Mouse (Mus musculus) liver, embryonic 11.5 days (tissue): ENCODE results near the gene Zfp113. TPM values are rescaled to one million over a fixed set of nuclear protein-coding genes. Genes with fewer than 3 reads are reported as not detected.

Experiments
- ATAC-seq: fragments of 200-750 bp; cut with Nextera tagmentation; replicated peaks from 2 replicates; pipeline ENCODE4 v1.8.0; 2017; ENCODE audit warnings: moderate number of reproducible peaks, mild to moderate bottlenecking, moderate TSS enrichment, moderate library complexity; ENCODE audit not compliant: low FRiP score
- DNase-seq: peaks from one replicate; pipeline ENCODE4 v3.0.0-alpha.2; 2017; ENCODE audit warnings: low spot score
- H3K27ac ChIP-seq: fragments of 300-500 bp; sonication (generic); 2 replicates; pipeline ENCODE4 v1.5.1; 2014; ENCODE audit warnings: mild to moderate bottlenecking, low read depth, low read length, control low read depth
- H3K27me3 ChIP-seq: fragments of 300-500 bp; sonication (generic); replicated peaks from 2 replicates; pipeline ENCODE4 v1.6.1; 2014; ENCODE audit warnings: low read length, mixed read lengths; ENCODE audit not compliant: control insufficient read depth, insufficient read depth
- H3K36me3 ChIP-seq: fragments of 300-500 bp; sonication (generic); 2 replicates; pipeline ENCODE4 v1.6.1; 2014; ENCODE audit warnings: mild to moderate bottlenecking, low read length, moderate library complexity, mixed read lengths; ENCODE audit not compliant: control insufficient read depth, insufficient read depth
- H3K4me1 ChIP-seq: fragments of 300-500 bp; sonication (generic); replicated peaks from 2 replicates; pipeline ENCODE4 v1.6.1; 2014; ENCODE audit warnings: low read length, mixed read lengths; ENCODE audit not compliant: control insufficient read depth, insufficient read depth
- H3K4me2 ChIP-seq: fragments of 300-500 bp; sonication (generic); 2 replicates; pipeline ENCODE4 v1.6.1; 2014; ENCODE audit warnings: mild to moderate bottlenecking, control low read depth, moderate library complexity
- H3K4me3 ChIP-seq: fragments of 300-500 bp; sonication (generic); 2 replicates; pipeline ENCODE4 v1.5.1; 2014; ENCODE audit warnings: low read depth, low read length, control low read depth
- H3K9ac ChIP-seq: fragments of 300-500 bp; sonication (generic); 2 replicates; pipeline ENCODE4 v1.6.1; 2014; ENCODE audit warnings: low read depth, low read length, control low read depth
- H3K9me3 ChIP-seq: fragments of 300-500 bp; sonication (generic); 2 replicates; pipeline ENCODE4 v1.6.1; 2016; ENCODE audit warnings: low read length, inconsistent platforms, mixed read lengths; ENCODE audit not compliant: control insufficient read depth
- WGBS: fragments of 180-500 bp; shearing (Covaris S2); extraction: QIAGEN DNeasy Blood & Tissue Kit; methylation state at CpG from one replicate; pipeline ENCODE4 v1.1.7; 2014; 5-methylcytosine and 5-hydroxymethylcytosine counted together
- polyA plus RNA-seq: library from polyadenylated mRNA; unstranded; fragments of >200 nt; fragmentation: Nextera tagmentation; extraction: Ambion mirVana; gene quantifications from 2 replicates; pipeline ENCODE4 v1.2.1, GENCODE M21; 2014

Zfp113 gene
- polyA plus RNA-seq, result 8.0 and 9.0 TPM in 2 replicates

DNA sequence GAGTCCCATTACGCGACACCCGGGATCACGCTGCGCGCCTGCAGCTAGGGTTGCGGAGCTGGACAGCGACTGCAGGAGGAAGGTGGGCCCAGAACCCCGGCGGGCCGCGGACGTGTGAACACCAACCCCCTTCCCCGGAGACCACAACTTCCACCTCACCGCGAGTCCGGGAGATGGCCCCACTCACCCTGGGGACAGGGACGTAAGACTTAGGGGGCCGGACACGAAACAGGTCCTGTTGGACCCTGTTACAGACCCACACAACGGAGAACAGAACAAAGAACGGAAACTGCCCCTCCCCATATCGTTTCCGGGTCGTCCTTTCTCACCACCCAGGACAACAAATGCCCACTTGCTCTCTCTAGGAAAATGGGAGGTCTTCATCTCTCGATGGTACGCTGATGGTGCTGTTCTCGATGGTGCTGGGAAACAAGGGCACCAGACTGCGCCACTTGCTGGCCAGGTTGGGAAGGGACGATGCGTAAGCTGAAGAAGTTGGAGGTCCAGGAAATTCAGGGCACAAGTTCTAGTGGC lies at the start of gene Zfp113:
TSS of gene Zfp113 (minus strand) at position 302 of the 534 bp plus-strand sequence.
- H3K27me3 ChIP-seq, result no peaks in the 10 kb centered on the region
- H3K9ac ChIP-seq, result peak within 1 kb of the TSS; percentile 91
- peak within 1 kb of the TSS; percentile 65 for H3K27ac ChIP-seq
- peak within 1 kb of the TSS; percentile 85 for H3K4me3 ChIP-seq
- peaks cover 9% of the 10 kb centered on the region; the same call in 1 of the 2 replicates for H3K36me3 ChIP-seq
- DNase-seq (peak; percentile 87), ATAC-seq (peak; percentile 97)
- H3K4me2 ChIP-seq, result peak within 1 kb of the TSS; percentile 90
- WGBS, result under 1% methylated on average over 31 of the region's 31 CpGs
- H3K4me1 ChIP-seq, result 0 out of 2 replicates have a peak, but pooled peaks cover 3% of the 10 kb centered on the region
- H3K9me3 ChIP-seq, result no peaks in the 10 kb centered on the region

DNA sequence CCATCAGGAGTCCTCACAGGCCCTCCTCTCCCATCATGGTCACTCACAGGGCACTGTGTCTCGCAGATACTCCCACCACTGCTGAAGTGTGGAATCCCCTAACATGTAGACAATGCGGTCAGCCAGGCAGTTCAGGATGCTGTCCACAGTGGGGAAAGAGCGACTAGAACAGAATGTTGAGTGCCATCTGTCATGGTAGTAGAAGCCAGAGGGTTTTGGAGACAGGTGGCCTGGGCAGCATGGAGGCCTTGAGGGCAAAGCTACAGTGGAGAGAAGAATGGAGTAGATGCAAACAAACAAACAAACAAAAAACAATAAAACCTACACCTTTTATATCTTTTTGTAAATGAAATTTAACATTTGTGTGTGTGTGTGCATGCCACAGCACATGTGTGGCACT lies 46.5 kb upstream of the Zfp113 start:
- WGBS, result 82% methylated on average over 3 of the region's 3 CpGs
- H3K4me3 ChIP-seq, result no peak overlapping the region
- H3K9ac ChIP-seq, result no peak overlapping the region
- ATAC-seq, result no peak
- no peaks in the 10 kb centered on the region; the same call in 1 of the 2 replicates for H3K9me3 ChIP-seq
- H3K27me3 ChIP-seq, result no peaks in the 10 kb centered on the region
- no peak overlapping the region for H3K4me2 ChIP-seq
- no peak for DNase-seq
- no peak overlapping the region for H3K27ac ChIP-seq
- no peaks in the 10 kb centered on the region for H3K4me1 ChIP-seq
- H3K36me3 ChIP-seq, result no peaks in the 10 kb centered on the region

GRCm38 (mm10) chr5:138199576-138199975 lies 44.0 kb upstream of the Zfp113 start:
- H3K27me3 ChIP-seq, result no peaks in the 10 kb centered on the region
- H3K9me3 ChIP-seq, result no peaks in the 10 kb centered on the region
- ATAC-seq, result no peak
- H3K4me1 ChIP-seq, result no peaks in the 10 kb centered on the region; the same call in 1 of the 2 replicates
- H3K4me3 ChIP-seq, result no peak overlapping the region
- no peak overlapping the region for H3K4me2 ChIP-seq
- 10% methylated on average over 1 of the region's 1 CpGs for WGBS
- no peak overlapping the region for H3K27ac ChIP-seq
- DNase-seq, result no peak
- no peak overlapping the region for H3K9ac ChIP-seq
- H3K36me3 ChIP-seq, result no peaks in the 10 kb centered on the region

GRCm38 (mm10) chr5:138195463-138195862 lies 39.9 kb upstream of the Zfp113 start:
- H3K9me3 ChIP-seq, result no peaks in the 10 kb centered on the region

GRCm38 (mm10) chr5:138194755-138195345 lies 39.3 kb upstream of the Zfp113 start:
- 3% methylated on average over 29 of the region's 29 CpGs for WGBS
- peak overlapping the region; percentile 35 for H3K27ac ChIP-seq
- peak overlapping the region; percentile 99 for H3K4me2 ChIP-seq
- DNase-seq (peak; percentile 63), ATAC-seq (peak; percentile 50)
- 0 out of 2 replicates have a peak, but pooled peaks cover 4% of the 10 kb centered on the region for H3K36me3 ChIP-seq
- H3K9ac ChIP-seq, result peak overlapping the region; percentile 91
- no peaks in the 10 kb centered on the region for H3K9me3 ChIP-seq
- H3K4me3 ChIP-seq, result peak overlapping the region; percentile 77
- no peaks in the 10 kb centered on the region for H3K27me3 ChIP-seq
- H3K4me1 ChIP-seq, result no peaks in the 10 kb centered on the region; the same call in 1 of the 2 replicates

More at GRCm38 (mm10) chr5:138195463-138195862, 39.9 kb upstream of the Zfp113 start:
- no peaks in the 10 kb centered on the region for H3K27me3 ChIP-seq
- H3K36me3 ChIP-seq, result no peaks in the 10 kb centered on the region
- H3K9ac ChIP-seq, result no peak overlapping the region
- 73% methylated on average over 7 of the region's 7 CpGs for WGBS
- no peaks in the 10 kb centered on the region; the same call in 1 of the 2 replicates for H3K4me1 ChIP-seq
- DNase-seq (no peak), ATAC-seq (no peak)
- H3K4me2 ChIP-seq, result peak overlapping the region; percentile 99
- H3K4me3 ChIP-seq, result peak overlapping the region; percentile 77
- no peak overlapping the region for H3K27ac ChIP-seq

GRCm38 (mm10) chr5:138193771-138194727 lies 38.5 kb upstream of the Zfp113 start, which contains the start of gene Mblac1:
Gene Mblac1 (plus strand): TSS chr5:138194314.
- 0 out of 2 replicates have a peak, but pooled peaks cover 4% of the 10 kb centered on the region for H3K36me3 ChIP-seq
- 6% methylated on average over 54 of the region's 54 CpGs for WGBS
- H3K9me3 ChIP-seq, result no peaks in the 10 kb centered on the region
- no peaks in the 10 kb centered on the region for H3K27me3 ChIP-seq
- H3K4me3 ChIP-seq, result peak within 1 kb of the TSS; percentile 77
- no peaks in the 10 kb centered on the region; the same call in 1 of the 2 replicates for H3K4me1 ChIP-seq
- ATAC-seq, result peak; percentile 79
- peak; percentile 84 for DNase-seq
- H3K27ac ChIP-seq, result peak within 1 kb of the TSS; percentile 35
- H3K9ac ChIP-seq, result peak within 1 kb of the TSS; percentile 91
- peak within 1 kb of the TSS; percentile 99 for H3K4me2 ChIP-seq

- Histone ChIP-seq H3K36me3 (peaks cover 14% of the 10 kb centered on the region), H3K9me3 (no peaks in the 10 kb centered on the region), H3K27ac (peak overlapping the region; percentile 70; the same call in 1 of the 2 replicates), H3K27me3 (no peaks in the 10 kb centered on the region), H3K4me3 (peak overlapping the region; percentile 74), H3K4me2 (peak overlapping the region; percentile 74), H3K9ac (peak overlapping the region; percentile 86), H3K4me1 (peaks cover 15% of the 10 kb centered on the region)
- 0% methylated on average over 10 of the region's 10 CpGs for WGBS
- ATAC-seq, result peak; percentile 80
- no peak for DNase-seq
Measured at GRCm38 (mm10) chr5:138187661-138188306, 32.2 kb upstream of the Zfp113 start.
